Mouse (Mus musculus) mature B cell (primary cell): ENCODE results near the gene Kbtbd7.
"Not testable (repeated sequence)": the region's sequence is repeated elsewhere in the genome, so short reads cannot be mapped to it uniquely, and the experiment has no call there.

ENCODE experiments used
- in situ Hi-C: fragments of 300-500 bp; cut with MboI; formaldehyde crosslinking; loops from 2 replicates; pipeline ENCODE4 v1.14.3; 2019

Kbtbd7 gene

DNA sequence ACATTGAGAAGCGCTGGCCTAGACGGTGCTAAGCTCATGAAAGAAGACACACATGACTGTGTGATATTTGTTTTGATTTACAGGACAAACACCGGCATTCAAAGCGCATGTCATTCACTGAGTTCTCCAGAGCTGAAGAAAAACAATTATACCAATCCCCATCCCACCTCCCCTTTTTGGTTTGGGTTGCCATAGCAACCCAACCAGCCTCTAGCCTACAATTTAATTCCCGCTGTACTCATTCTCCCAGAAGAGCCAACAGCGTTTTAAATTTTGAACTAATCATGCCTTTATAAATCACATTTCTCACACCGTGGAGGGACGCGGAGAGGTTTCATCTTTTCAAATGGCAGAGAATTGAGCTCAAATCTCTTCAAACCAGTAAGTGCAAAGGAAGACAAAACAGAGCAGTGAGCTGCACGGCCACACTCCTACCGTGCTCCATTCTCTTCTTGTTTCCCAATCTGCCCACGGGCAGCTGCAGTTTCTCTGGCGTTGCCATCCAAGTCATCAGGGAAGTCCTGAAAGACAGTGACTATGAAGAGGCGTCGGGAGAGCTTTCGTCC lies 18.8 kb downstream of the Kbtbd7 start:
- in situ Hi-C loops = no loop called here

DNA sequence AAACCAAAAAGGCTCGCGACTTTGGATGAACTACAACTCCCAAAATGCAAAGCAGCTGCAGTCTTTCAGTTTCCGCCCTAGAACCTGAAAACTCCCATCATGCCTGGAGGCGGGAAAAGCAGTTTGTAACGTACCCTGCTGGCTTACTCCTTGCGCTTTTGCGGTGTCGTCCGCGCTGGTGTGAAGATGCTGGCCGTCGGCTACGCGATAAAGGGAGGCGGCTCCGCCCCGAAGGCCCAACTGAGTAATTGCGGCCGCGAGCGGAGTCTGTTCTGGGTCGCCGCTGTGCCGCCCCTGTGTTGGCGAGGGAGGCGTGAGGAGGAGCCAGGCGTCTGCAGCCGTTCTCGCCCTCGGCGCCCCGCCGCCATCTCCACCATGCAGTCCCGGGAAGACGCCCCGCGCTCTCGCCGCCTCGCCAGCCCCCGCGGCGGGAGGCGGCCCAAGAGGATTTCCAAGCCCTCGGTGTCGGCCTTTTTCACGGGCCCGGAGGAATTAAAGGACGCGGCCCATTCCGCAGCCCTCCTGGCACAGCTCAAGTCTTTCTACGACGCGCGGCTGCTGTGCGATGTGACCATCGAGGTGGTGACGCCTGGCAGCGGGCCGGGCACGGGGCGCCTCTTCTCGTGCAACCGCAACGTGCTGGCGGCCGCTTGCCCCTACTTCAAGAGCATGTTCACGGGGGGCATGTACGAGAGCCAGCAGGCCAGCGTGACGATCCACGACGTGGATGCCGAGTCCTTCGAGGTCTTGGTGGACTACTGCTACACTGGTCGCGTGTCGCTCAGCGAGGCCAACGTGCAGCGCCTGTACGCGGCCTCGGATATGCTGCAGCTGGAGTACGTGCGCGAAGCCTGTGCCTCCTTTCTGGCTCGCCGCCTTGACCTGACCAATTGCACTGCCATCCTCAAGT lies 25.6 kb downstream of the Kbtbd7 start, which contains the start of gene Kbtbd6:
Kbtbd6 (plus strand) TSS at position 155 of the 910 bp plus-strand sequence.
- in situ Hi-C loops = not testable (repeated sequence)

GRCm38 (mm10) chr14:79452591-79452934 lies 26.3 kb downstream of the Kbtbd7 start:
- in situ Hi-C loops = not testable (repeated sequence)

GRCm38 (mm10) chr14:79460401-79460800 lies 34.1 kb downstream of the Kbtbd7 start:
- in situ Hi-C loops = loop anchor here (10.0 kb wide), 1 partner anchor 66 kb away; the partner anchor contains the start of genes Mtrf1 and Naa16

DNA sequence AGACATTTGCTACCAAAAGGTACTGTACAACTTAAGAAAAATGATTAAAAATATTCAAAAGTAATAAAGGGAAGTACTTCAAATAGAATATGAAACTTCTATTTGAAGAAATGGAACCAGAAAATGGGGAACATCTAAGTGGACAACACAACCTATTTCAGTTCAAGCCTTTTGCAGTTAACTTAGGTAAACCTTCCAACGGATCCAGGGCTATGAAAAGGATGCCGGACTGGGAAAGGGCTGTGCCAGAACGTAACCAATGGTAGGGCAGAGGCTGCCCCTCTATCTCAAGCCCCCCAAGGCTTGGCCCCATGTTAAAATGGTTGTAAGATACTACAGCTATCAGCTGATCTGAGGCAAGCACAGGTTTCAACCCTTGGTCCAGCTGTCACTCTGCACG lies 34.7 kb downstream of the Kbtbd7 start:
- in situ Hi-C loops = loop anchor here (10.0 kb wide), 1 partner anchor 66 kb away; the partner anchor contains the start of genes Mtrf1 and Naa16

DNA sequence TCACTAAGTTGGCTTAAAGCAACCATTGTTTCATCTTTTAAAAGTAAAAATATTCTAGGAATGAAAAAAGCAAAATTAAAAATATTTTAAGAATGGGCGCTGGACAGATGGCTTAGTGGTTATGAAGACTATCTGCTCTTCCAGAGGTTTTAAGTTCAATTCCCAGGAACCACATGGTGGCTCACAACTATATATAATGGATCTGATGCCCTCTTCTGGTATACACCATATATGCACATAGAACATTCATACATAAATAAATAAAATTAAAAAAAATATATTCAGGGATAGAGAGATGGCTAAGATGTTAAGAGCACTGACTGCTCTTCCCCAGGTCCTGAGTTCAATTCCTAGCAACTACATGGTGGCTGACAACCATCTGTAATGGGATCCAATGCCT lies 39.3 kb downstream of the Kbtbd7 start:
- in situ Hi-C loops = loop anchor here (10.0 kb wide), 1 partner anchor 71 kb away; the partner anchor contains the start of genes Mtrf1 and Naa16

DNA sequence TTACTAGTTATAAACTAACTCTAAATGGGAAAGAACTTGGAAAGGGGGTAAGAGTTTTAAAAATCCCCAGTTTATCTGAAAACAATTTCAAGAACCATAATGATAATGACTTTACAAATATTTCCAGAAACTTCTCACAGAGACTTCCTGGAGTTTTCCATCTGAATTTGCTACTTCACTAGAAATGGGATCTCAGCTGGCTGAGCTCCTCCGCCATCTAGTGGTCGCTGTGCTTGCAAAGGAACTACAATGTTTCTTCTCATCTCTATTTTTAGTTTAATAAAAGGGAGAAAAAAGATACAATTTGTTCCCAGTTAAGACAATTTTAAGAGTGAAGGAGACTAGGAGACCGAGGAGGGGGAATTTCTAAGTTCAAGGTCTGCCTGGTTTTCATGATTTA lies 41.3 kb downstream of the Kbtbd7 start:
- in situ Hi-C loops = loop anchor here (10.0 kb wide), 1 partner anchor 73 kb away; the partner anchor contains the start of genes Mtrf1 and Naa16

DNA sequence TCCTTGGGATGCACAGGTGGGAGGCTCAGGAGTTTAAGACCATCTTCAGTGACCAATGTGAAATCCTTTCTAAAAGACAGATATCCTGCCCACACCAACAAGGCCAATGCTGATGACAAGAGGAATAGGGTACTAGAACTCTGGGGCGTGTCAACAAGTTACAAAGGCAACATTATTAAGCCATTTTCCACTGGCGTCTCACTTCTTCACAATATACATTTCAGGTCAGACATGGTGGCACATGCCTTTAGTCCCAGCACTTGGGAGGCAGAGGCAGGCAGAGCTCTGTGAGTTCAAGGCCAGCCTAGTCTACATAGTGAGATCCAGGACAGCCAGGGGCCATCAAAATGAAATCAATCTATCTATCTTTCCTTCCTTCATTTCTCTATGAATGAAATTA lies 47.1 kb downstream of the Kbtbd7 start:
- in situ Hi-C loops = no loop called here
